Mouse (Mus musculus): ENCODE results near the gene Tecr. TPM values are rescaled to one million over a fixed set of nuclear protein-coding genes. Genes with fewer than 3 reads are reported as not detected.

Tecr gene
- total and polyA plus RNA-seq, 3 experiments = 111 to 199 (median 171) TPM

DNA sequence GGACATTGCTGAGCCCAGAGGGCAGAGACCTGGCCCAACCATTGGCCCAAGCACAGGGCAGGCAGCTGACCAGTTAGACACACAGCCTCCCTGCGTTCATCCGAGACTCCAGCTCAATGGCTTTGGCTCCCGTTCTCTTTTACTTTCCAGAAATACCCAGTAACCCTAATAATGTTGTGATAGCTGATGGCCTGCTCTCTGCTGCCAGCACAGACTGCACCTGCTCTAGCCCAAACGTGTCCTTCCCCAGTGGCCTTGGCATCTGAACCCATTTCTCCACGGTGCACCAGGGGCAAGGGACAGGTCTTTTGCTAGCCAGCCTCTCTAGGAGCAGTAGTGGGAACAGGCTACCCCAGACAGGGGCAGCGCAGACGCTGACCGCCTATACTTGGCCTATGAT, 26.9 kb downstream of the Tecr start:
- H3K36me3 ChIP-seq (replicated peaks in 1 of 2; ENCODE audit: control insufficient read depth in 1 of 2, insufficient read depth in 1 of 2, low read length in 1 of 2) = peaks cover 10 to 82% of the 10 kb centered on the region in 2 experiments
- no peak for DNase-seq (ENCODE audit: extremely low read depth)
- H3K9ac ChIP-seq (ENCODE audit: insufficient read depth, low read depth) = no peak overlapping the region
- dilution Hi-C loops (cut with MboI; ENCODE audit: extremely low pct_ligation_motif_present, extremely low pct_unique_long_range_greater_than_20kb, low sequenced_read_pairs) (no loop called here), in situ Hi-C loops (cut with MboI; ENCODE audit: low pct_ligation_motif_present, low pct_unique_long_range_greater_than_20kb, low sequenced_read_pairs) (no loop called here)
- H3K4me3 ChIP-seq (replicated peaks in 1 of 3; ENCODE audit: low read depth in 2 of 3, low read length in 2 of 3, poor library complexity in 1 of 3) = no peak overlapping the region
- peaks cover 6% of the 10 kb centered on the region for H3K9me3 ChIP-seq (replicated peaks; ENCODE audit: low read length)
- H3K4me1 ChIP-seq (ENCODE audit: control insufficient read depth in 1 of 2, insufficient read depth in 2 of 2) = 0 out of 4 replicates have a peak, but pooled peaks cover 4 to 5% of the 10 kb centered on the region in 2 experiments
- peaks cover 2% of the 10 kb centered on the region; the same call in 1 of the 2 replicates for H3K79me2 ChIP-seq (replicated peaks; ENCODE audit: control insufficient read depth, extremely low read depth, insufficient read depth, poor library complexity, severe bottlenecking)
- TF ChIP-seq CHD1 (IDR thresholded peaks at IDR 0.05; ENCODE audit: low read depth, low read length) (no peak), ETS1 (conservative IDR thresholded peaks at IDR 0.05; ENCODE audit: low read depth, low read length) (no peak), ELF1 (IDR thresholded peaks at IDR 0.05; ENCODE audit: low read depth, low read length) (no peak), JUN (IDR thresholded peaks at IDR 0.05; ENCODE audit: insufficient read depth, low read depth, low read length) (no peak), JUND (conservative IDR thresholded peaks at IDR 0.05; ENCODE audit: low read depth, low read length) (no peak), SMC3 (IDR thresholded peaks at IDR 0.05; ENCODE audit: low read depth, low read length) (no peak), NRF1 (IDR thresholded peaks at IDR 0.05; ENCODE audit: low read depth, low read length) (no peak), POLR2A (IDR thresholded peaks at IDR 0.05; ENCODE audit: low read depth, low read length) (no peak), USF1 (IDR thresholded peaks at IDR 0.05; ENCODE audit: low read depth, low read length) (no peak), EP300 (IDR thresholded peaks at IDR 0.05; ENCODE audit: low read length) (no peak), TBP (conservative IDR thresholded peaks at IDR 0.05; ENCODE audit: low read depth, low read length) (no peak), MEF2A (IDR thresholded peaks at IDR 0.05; ENCODE audit: borderline replicate concordance, low read depth, low read length) (no peak), BHLHE40 (IDR thresholded peaks at IDR 0.05; ENCODE audit: low read depth, low read length) (no peak), CTCF (conservative IDR thresholded peaks at IDR 0.05 in 1 of 2, IDR thresholded peaks at IDR 0.05 in 1 of 2; ENCODE audit: low read depth in 2 of 2, low read length in 2 of 2) (no peak), TCF12 (IDR thresholded peaks at IDR 0.05; ENCODE audit: low read depth, low read length) (no peak), E2F4 (IDR thresholded peaks at IDR 0.05; ENCODE audit: insufficient replicate concordance, low read depth, low read length) (no peak), MAZ (IDR thresholded peaks at IDR 0.05; ENCODE audit: low read depth, low read length) (no peak), RAD21 (IDR thresholded peaks at IDR 0.05; ENCODE audit: low read depth, low read length) (no peak), IRF4 (IDR thresholded peaks at IDR 0.05; ENCODE audit: low read depth, low read length) (no peak)
- no peak overlapping the region for H3K4me2 ChIP-seq (ENCODE audit: insufficient read depth, low read depth, poor library complexity, severe bottlenecking)
- no peaks in the 10 kb centered on the region for H3K27me3 ChIP-seq (replicated peaks)
- no peak overlapping the region for H3K27ac ChIP-seq (ENCODE audit: insufficient read depth, low read depth)

DNA sequence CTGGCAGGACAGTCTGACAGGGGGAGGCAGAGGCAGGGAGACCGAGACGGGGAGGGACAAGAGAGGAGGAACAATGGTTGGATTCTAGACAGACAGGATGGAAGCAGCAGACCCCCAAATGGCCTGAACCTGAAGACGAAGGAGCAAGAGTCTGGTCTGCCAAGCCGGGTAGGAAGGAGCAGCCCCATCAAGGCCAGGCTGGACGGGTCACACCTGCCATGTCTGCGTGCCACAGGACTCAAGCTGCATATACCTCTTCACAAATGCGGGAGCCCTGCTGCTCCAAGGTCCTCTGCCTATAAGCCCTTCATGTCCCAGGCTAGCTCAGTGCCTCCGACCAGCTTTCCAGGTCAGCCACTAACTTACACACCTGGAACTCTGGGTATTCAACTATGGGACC, 28.1 kb downstream of the Tecr start:
- dilution Hi-C loops (cut with MboI; ENCODE audit: extremely low pct_ligation_motif_present, extremely low pct_unique_long_range_greater_than_20kb, low sequenced_read_pairs) (no loop called here), in situ Hi-C loops (cut with MboI; ENCODE audit: low pct_ligation_motif_present, low pct_unique_long_range_greater_than_20kb, low sequenced_read_pairs) (no loop called here)
- Histone ChIP-seq H3K79me2 (replicated peaks; ENCODE audit: control insufficient read depth, extremely low read depth, insufficient read depth, poor library complexity, severe bottlenecking) (peaks cover 2% of the 10 kb centered on the region; the same call in 1 of the 2 replicates), H3K4me1 (ENCODE audit: control insufficient read depth in 1 of 2, insufficient read depth in 2 of 2) (peaks cover 14 to 16% of the 10 kb centered on the region in 2 experiments), H3K9me3 (replicated peaks; ENCODE audit: low read length) (no peaks in the 10 kb centered on the region), H3K36me3 (replicated peaks in 1 of 2; ENCODE audit: control insufficient read depth in 1 of 2, insufficient read depth in 1 of 2, low read length in 1 of 2) (peaks cover 7 to 81% of the 10 kb centered on the region in 2 experiments), H3K9ac (ENCODE audit: insufficient read depth, low read depth) (no peak overlapping the region), H3K27me3 (replicated peaks) (no peaks in the 10 kb centered on the region), H3K4me2 (ENCODE audit: insufficient read depth, low read depth, poor library complexity, severe bottlenecking) (no peak overlapping the region), H3K4me3 (replicated peaks in 1 of 3; ENCODE audit: low read depth in 2 of 3, low read length in 2 of 3, poor library complexity in 1 of 3) (no peak overlapping the region), H3K27ac (ENCODE audit: insufficient read depth, low read depth) (no peak overlapping the region)
- TF ChIP-seq USF1 (IDR thresholded peaks at IDR 0.05; ENCODE audit: low read depth, low read length) (no peak), MXI1 (IDR thresholded peaks at IDR 0.05; ENCODE audit: low read depth, low read length) (no peak), ZKSCAN1 (IDR thresholded peaks at IDR 0.05; ENCODE audit: borderline replicate concordance, low read depth, low read length) (no peak), JUN (IDR thresholded peaks at IDR 0.05; ENCODE audit: insufficient read depth, low read depth, low read length) (no peak), JUND (conservative IDR thresholded peaks at IDR 0.05; ENCODE audit: low read depth, low read length) (no peak), TCF12 (IDR thresholded peaks at IDR 0.05; ENCODE audit: low read depth, low read length) (no peak), CTCF (conservative IDR thresholded peaks at IDR 0.05 in 1 of 2, IDR thresholded peaks at IDR 0.05 in 1 of 2; ENCODE audit: low read depth in 2 of 2, low read length in 2 of 2) (no peak), MYC (IDR thresholded peaks at IDR 0.05; ENCODE audit: low read depth, low read length) (no peak), TBP (conservative IDR thresholded peaks at IDR 0.05; ENCODE audit: low read depth, low read length) (no peak), NELFE (IDR thresholded peaks at IDR 0.05; ENCODE audit: low read depth, low read length) (no peak), POLR2A (IDR thresholded peaks at IDR 0.05; ENCODE audit: low read depth, low read length) (no peak), PAX5 (IDR thresholded peaks at IDR 0.05; ENCODE audit: low read length) (no peak), IRF4 (IDR thresholded peaks at IDR 0.05; ENCODE audit: low read depth, low read length) (no peak), MAX (IDR thresholded peaks at IDR 0.05; ENCODE audit: low read length) (no peak), NRF1 (IDR thresholded peaks at IDR 0.05; ENCODE audit: low read depth, low read length) (no peak), ZMIZ1 (IDR thresholded peaks at IDR 0.05; ENCODE audit: low read depth, low read length) (no peak), KAT2A (IDR thresholded peaks at IDR 0.05; ENCODE audit: insufficient replicate concordance, low read length) (no peak), BHLHE40 (IDR thresholded peaks at IDR 0.05; ENCODE audit: low read depth, low read length) (no peak)
- DNase-seq (ENCODE audit: extremely low read depth) = no peak

Measured in CH12.LX (cell line).